Mouse (Mus musculus): ENCODE data around the gene Dcp1b.
"Not testable (repeated sequence)": the region's sequence is repeated elsewhere in the genome, so short reads cannot be mapped to it uniquely, and the experiment has no call there.

The Dcp1b gene

DNA sequence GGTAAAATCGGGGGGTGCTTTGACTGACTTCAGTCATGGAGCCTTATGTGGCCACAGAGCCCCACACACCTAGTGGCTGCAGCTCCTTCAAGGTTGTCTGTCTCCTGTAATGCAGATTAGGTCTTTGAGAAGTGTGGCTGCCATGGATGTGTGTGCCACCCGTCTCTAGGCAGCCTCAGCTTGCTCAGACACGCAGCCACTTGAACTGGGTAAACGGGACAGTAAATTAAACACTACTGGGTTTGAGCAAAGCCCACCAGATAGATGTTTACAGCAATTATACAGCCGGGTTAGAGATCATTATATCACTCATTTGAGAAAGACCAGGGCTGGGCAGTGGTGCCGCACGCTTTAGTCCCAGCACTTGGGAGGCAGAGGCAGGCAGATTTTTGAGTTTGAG is 19.5 kb downstream of the Dcp1b start:
- no peak for DNase-seq (ENCODE audit: low spot score in 2 of 2)

DNA sequence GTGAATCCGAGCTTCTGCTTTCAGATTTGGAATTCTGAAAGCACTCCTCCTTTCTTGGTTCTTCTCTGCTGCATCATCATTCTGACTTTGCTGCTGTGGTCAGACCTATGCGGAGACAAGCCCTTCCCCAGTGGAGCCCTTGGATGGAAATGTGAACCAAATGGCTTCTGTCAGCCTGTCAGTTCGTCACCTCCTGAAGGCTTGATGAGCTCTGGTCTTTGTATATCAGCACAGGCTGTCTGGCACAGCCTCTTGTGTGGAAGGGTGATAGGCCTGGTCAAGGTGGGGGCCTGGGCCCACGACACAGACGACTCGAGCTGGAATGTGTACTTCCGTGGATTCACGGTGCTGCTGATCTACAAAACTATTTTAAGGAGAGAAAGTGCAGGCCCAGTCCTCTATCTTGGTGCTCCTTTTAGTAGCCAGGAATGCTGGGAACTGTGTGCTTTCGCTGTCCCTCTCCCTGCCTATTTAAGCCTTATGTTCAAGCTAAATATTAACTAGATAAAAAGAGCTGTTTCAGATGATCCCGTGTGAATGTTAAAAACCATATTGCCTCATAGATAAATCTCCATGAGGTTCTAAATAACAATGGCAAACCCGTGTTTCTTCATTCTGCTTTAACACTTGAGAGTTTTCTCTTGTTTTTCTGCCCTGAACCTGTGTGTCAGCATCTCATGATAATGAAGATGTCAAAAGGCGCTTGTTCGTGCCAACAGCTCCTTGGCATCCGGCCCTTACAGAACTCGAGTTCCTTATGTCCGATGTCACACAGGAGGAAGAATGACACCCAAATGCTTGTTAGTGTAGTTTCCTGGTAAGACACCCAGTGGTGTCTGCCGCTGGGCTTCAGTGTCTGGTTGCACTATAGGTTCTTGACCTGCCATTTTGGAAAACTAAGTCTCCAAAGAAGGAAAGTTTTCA is 21.6 kb downstream of the Dcp1b start, which contains the start of gene Cacna1c:
TSS of gene Cacna1c (minus strand) at position 37 of the 924 bp plus-strand sequence.
- DNase-seq (ENCODE audit: low spot score in 2 of 2): no peak

- no peak for DNase-seq (ENCODE audit: low spot score in 2 of 2)
Measured at GRCm38 (mm10) chr6:119198534-119199273, 23.7 kb downstream of the Dcp1b start.

GRCm38 (mm10) chr6:119199274-119199879 is 24.3 kb downstream of the Dcp1b start:
- DNase-seq (ENCODE audit: low spot score in 2 of 2): no peak

DNA sequence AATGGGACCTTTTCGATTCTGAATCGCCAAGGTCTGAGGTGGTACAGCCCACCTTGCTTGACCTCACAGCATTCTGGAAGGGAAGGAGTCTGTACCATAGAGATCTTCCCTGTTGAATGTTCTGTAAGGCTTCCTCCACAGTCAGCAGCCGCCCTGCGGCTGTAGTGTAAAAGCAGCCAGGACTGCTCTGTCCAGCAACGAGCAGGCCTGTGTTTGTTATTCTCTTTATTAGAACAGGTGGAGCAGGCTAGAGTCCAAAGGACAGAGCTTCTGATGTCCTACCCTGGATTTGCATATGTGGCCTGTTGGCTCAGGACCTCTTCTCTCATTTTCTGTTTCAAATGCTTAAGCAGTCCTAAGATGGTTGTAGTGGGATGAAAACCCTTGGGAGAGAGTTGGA is 25.3 kb downstream of the Dcp1b start:
- DNase-seq (ENCODE audit: low spot score in 2 of 2): no peak

GRCm38 (mm10) chr6:119201575-119201974 is 26.5 kb downstream of the Dcp1b start:
- no peak for DNase-seq (ENCODE audit: low spot score in 2 of 2)

- no peak for DNase-seq (ENCODE audit: low spot score in 2 of 2)
Measured at GRCm38 (mm10) chr6:119204286-119204685, 29.2 kb downstream of the Dcp1b start.

GRCm38 (mm10) chr6:119204915-119205314 is 29.9 kb downstream of the Dcp1b start:
- DNase-seq (ENCODE audit: low spot score in 2 of 2): no peak

- DNase-seq (ENCODE audit: low spot score in 2 of 2): not testable (repeated sequence)
Measured at GRCm38 (mm10) chr6:119206006-119206405, 31.0 kb downstream of the Dcp1b start.

GRCm38 (mm10) chr6:119213375-119213774 is 38.3 kb downstream of the Dcp1b start:
- DNase-seq (ENCODE audit: low spot score in 2 of 2): no peak

GRCm38 (mm10) chr6:119214190-119214589 is 39.1 kb downstream of the Dcp1b start:
- no peak for DNase-seq (ENCODE audit: low spot score in 2 of 2)

DNA sequence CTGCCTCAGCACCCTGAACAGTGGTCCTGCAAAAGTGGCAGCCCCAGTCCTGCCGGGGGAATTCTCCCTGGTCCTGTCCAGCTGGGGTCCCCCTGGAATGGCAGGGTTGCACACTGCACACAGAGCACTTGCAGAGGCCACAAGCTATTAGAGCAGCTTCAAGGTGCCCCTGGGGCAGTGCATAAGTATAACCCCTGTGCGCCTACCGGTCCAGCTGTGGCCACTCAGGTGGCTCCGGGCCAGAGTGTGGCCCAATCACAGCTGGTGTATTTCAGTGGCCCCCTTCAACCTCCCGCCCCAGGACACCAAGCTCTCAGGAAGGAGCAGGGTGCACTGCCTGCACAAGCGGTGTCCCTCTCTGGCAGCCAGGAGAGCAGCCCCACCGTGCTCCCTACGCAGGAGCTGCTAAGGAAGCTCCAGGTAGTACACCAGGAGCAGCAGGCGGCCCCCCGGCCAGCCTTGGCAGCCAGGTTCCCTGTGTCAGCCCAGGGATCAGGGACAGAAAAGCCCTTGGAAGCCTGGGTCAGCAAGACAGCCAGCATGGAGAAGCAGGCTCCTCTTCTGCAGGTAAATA is 40.1 kb downstream of the Dcp1b start:
- no peak for DNase-seq (ENCODE audit: low spot score in 2 of 2)

- DNase-seq (ENCODE audit: low spot score in 2 of 2): no peak
Measured at GRCm38 (mm10) chr6:119217661-119218060, 42.6 kb downstream of the Dcp1b start.

- no peak for DNase-seq (ENCODE audit: low spot score in 2 of 2)
Measured at GRCm38 (mm10) chr6:119218591-119218990, 43.5 kb downstream of the Dcp1b start.

- DNase-seq (ENCODE audit: low spot score in 2 of 2): no peak
Measured at GRCm38 (mm10) chr6:119219237-119219870, 44.3 kb downstream of the Dcp1b start.

DNA sequence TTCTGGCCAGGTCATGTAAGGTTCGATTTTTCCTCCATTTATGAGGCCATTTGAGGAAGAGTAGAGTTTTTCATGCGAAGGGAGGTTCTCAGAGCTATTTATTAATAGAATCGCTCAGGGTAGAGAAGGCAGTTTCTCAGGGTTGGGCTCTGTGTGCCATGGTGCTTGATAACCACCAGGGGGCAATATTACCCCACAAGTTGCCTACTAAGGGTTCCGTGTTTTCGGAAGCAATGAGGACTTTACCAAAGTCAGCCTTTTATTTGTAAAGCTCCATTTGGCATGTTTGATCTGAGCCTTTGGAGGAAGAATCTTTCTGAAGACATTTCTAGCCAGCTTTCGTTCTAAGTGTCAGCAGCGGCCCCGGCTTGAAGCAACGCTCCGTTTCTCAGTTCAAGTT is 45.2 kb downstream of the Dcp1b start:
- peak in 1 of 2 experiments; percentile 84 for DNase-seq (ENCODE audit: low spot score in 2 of 2)

- DNase-seq (ENCODE audit: low spot score in 2 of 2): no peak
Measured at GRCm38 (mm10) chr6:119224451-119225195, 49.6 kb downstream of the Dcp1b start.

DNA sequence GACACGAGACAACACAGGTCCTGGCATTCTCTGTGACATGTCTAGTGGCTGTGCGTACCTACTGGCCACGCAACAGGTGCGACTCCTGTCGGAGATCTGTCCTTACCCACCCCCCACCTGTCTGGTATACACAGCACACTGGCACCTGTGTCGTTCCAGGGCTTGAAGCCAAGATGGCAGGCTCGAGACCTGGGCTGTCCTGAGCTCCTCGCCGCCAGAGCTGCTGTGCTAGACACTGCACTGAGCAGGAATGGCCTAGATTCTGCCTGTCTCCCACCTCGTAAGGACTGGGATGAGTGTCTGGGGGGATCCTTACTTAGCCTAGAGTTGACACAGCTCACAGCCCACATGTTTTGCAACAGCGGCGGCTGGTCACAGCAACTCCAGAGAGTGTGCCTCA is 50.2 kb downstream of the Dcp1b start:
- DNase-seq (ENCODE audit: low spot score in 2 of 2): no peak

- DNase-seq (ENCODE audit: low spot score in 2 of 2): no peak
Measured at GRCm38 (mm10) chr6:119225731-119226130, 50.7 kb downstream of the Dcp1b start.

GRCm38 (mm10) chr6:119227001-119227400 is 51.9 kb downstream of the Dcp1b start:
- DNase-seq (ENCODE audit: low spot score in 2 of 2): no peak

Data from left cerebral cortex, adult 9 months (tissue).